In genomic region chr3:58576137-58577066, GRCm38 (mm10) we compare ENCODE assay signal across 8 mouse cellular contexts. TPM values are rescaled to one million over a fixed set of nuclear protein-coding genes. Genes with fewer than 3 reads are reported as not detected.
DNase-seq lines count a peak whose midpoint lies in the region; ATAC-seq and TF ChIP-seq lines count a peak whose summit lies in the region.

Gene Selenot (plus strand): TSS chr3:58576636.

- TF ChIP-seq CTCF in Patski (IDR thresholded peaks at IDR 0.05) = no peak

- peaks cover 15% of the 10 kb centered on the region for H3K4me1 ChIP-seq in hindbrain, embryonic 14.5 days (replicated peaks; ENCODE audit: control insufficient read depth, insufficient read depth, low read length)

- DNase-seq in Patski (ENCODE audit: low read depth, low spot score) = peak; percentile 96
- DNase-seq in cerebellum, postnatal 14 days = peak; percentile 99 to 100
- DNase-seq in frontal cortex, postnatal 25 days (ENCODE audit: low spot score in 2 of 2) = peak; percentile 96 to 98
- DNase-seq in hindbrain, embryonic 14.5 days (ENCODE audit: low spot score) = peak; percentile 99
- DNase-seq in layer of hippocampus, postnatal 36 days = peak; percentile 98
- DNase-seq in lung, postnatal 36 days = peak; percentile 96
- DNase-seq in retina, postnatal 1 day = peak; percentile 97
- peak; percentile 91 to 95 for DNase-seq in urinary bladder, adult 18-20 months (ENCODE audit: low spot score in 2 of 2)

- under 1% methylated on average over 59 of the region's 59 CpGs for whole genome bisulfite sequencing in hindbrain, embryonic 14.5 days

- H3K36me3 ChIP-seq in hindbrain, embryonic 14.5 days (replicated peaks; ENCODE audit: control insufficient read depth, insufficient read depth) = peaks cover 7% of the 10 kb centered on the region

- ATAC-seq in Patski = peak; percentile 80
- peak; percentile 95 for ATAC-seq in hindbrain, embryonic 14.5 days (ENCODE audit: low FRiP score)

- H3K9me3 ChIP-seq in hindbrain, embryonic 14.5 days (ENCODE audit: control insufficient read depth, low read length) = no peaks in the 10 kb centered on the region

- H3K4me3 ChIP-seq in hindbrain, embryonic 14.5 days (replicated peaks; ENCODE audit: low read length) = peak within 1 kb of the TSS; percentile 95

- POLR2A ChIA-PET in Patski (lab: Charles Lee) = interaction anchor here (0.6 to 3.5 kb wide), 9 partner anchors 8 to 484 kb away, joined by 3 to 18 read pairs (median 3); no protein-coding TSS in a partner anchor

- in situ Hi-C loops in Patski (cut with MboI; ENCODE audit: low pct_unique_long_range_greater_than_20kb) = no loop called here

- CTCF ChIA-PET in Patski (lab: Charles Lee) = interaction anchor here (1.0 to 2.7 kb wide), 5 partner anchors 9 to 67 kb away, joined by 3 to 24 read pairs (median 4); no protein-coding TSS in a partner anchor

- H3K4me2 ChIP-seq in hindbrain, embryonic 14.5 days (replicated peaks) = peak within 1 kb of the TSS; percentile 65

- peak within 1 kb of the TSS; percentile 99 for H3K9ac ChIP-seq in hindbrain, embryonic 14.5 days

- H3K27me3 ChIP-seq in Patski = no peaks in the 10 kb centered on the region
- no peaks in the 10 kb centered on the region for H3K27me3 ChIP-seq in hindbrain, embryonic 14.5 days (ENCODE audit: control insufficient read depth, insufficient read depth, low read length)

- H3K27ac ChIP-seq in hindbrain, embryonic 14.5 days = peak within 1 kb of the TSS; percentile 99

RNA-seq across cellular contexts. Expression of gene Selenot, which starts in this region (rescaled TPM):
- polyA plus RNA-seq in Patski (2021) = 211 TPM
- 34.3 and 43.7 TPM in 2 replicates for polyA plus RNA-seq in hindbrain, embryonic 14.5 days (2014; fragmentation: Nextera tagmentation; extraction: Ambion mirVana)
- total RNA-seq in layer of hippocampus, postnatal 36 days (2021) = 100 to 1,000 TPM; 151 to 156 TPM

Comparison
In these comparisons a context has a peak if more than half of its experiments do, and no peak if none do; other contexts are left out.
1. Peak in every context shown above with its lines: DNase-seq, ATAC-seq, H3K4me3 ChIP-seq and H3K27ac ChIP-seq.